Mouse (Mus musculus) stomach, postnatal 0 days (tissue): ENCODE data around the gene Ccdc7a.

ENCODE experiments used
- CTCF ChIP-seq: IDR thresholded peaks from 2 replicates; pipeline ENCODE4 v1.5.1; 2016; ENCODE audit warnings: antibody characterized with exemption, low read depth, mild to moderate bottlenecking, moderate library complexity
- EP300 ChIP-seq: optimal IDR thresholded peaks from 2 replicates; pipeline ENCODE3; 2016; ENCODE audit warnings: antibody characterized with exemption

- TF ChIP-seq CTCF (no peak), EP300 (no peak)
Observed at GRCm38 (mm10) chr8:128882719-128883118, 182.6 kb downstream of the Ccdc7a start.
